Mouse (Mus musculus): ENCODE results near the gene Fam71e1. TPM values are rescaled to one million over a fixed set of nuclear protein-coding genes. Genes with fewer than 3 reads are reported as not detected.

Gene Fam71e1
- total RNA-seq, 2 experiments from 2014 or later, result 6.2 to 6.8 TPM

GRCm38 (mm10) chr7:44470696-44471612 lies 25.4 kb upstream of the Fam71e1 start:
- no peak for DNase-seq (ENCODE audit: low spot score in 2 of 2)

GRCm38 (mm10) chr7:44471880-44472557 lies 24.4 kb upstream of the Fam71e1 start:
- no peak for DNase-seq (ENCODE audit: low spot score in 2 of 2)

- DNase-seq (ENCODE audit: low spot score in 2 of 2), result no peak
Observed at GRCm38 (mm10) chr7:44472558-44472885, 23.9 kb upstream of the Fam71e1 start.

GRCm38 (mm10) chr7:44472961-44473646 lies 23.3 kb upstream of the Fam71e1 start:
- DNase-seq (ENCODE audit: low spot score in 2 of 2), result peak; percentile 34 to 53

DNA sequence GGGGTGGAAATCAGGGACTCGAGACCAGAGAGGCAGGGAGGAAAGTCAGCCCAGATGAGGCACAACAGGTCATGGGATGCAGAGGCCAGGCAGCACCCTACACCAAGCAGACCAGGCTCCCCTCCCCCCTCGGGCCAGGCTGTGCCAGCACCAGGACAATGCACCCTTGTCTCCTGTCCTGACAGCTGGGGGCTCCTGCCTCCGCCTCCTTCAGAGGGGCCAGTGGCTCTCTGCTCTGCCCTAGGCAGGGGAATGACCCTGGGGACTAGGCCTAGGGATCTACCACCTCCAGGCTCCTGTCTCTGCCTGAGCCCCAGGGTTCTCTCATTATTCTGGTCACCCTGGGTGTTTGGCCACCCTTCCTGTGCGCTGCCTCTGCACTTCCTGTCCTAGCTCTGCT lies 22.0 kb upstream of the Fam71e1 start:
- DNase-seq (ENCODE audit: low spot score in 2 of 2), result peak; percentile 46 to 68

DNA sequence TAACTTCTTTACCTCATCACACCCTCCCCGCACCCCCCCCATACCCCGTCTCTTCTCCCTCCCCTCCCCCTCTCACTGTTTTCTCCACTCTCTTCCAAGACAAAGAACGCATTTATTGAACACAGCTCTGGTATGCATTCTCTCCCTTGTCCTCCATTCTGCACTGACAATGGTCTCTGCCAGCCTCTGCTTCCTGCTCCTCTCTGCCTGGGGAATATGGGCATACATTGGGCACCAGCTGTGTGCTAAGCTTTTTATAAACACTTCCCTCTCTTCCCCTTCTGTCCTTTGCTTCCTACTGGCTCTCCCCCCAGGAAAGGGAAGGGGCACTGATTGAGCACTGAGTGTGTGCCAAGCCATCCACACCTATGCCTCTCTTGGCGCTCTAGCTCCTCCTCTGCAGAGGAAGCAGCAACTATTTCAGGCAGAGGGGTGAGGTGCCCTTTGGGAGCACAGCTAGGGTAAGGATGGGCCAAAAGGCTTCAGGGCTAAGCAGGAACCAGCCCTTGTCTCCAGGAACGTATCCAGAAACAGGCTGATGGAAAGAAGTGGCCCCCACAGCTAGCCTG lies 21.3 kb upstream of the Fam71e1 start:
- no peak for DNase-seq (ENCODE audit: low spot score in 2 of 2)

- no peak for DNase-seq (ENCODE audit: low spot score in 2 of 2)
Observed at GRCm38 (mm10) chr7:44482836-44483435, 13.4 kb upstream of the Fam71e1 start.

DNA sequence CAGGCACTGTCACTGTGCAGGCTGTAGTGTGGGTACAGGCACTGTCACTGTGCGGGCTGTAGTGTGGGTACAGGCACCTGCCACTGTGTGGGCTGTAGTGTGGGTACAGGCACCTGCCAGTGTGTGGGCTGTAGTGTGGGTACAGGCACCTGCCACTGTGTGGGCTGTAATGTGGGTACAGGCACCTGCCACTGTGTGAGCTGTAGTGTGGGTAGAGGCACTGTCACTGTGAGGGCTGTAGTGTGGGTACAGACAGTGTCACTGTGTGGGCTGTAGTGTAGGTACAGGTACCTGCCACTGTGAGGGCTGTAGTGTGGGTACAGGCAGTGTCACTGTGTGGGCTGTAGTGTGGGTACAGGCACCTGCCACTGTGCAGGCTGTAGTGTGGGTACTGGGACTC lies 12.3 kb upstream of the Fam71e1 start:
- DNase-seq (ENCODE audit: low spot score in 2 of 2), result no peak

DNA sequence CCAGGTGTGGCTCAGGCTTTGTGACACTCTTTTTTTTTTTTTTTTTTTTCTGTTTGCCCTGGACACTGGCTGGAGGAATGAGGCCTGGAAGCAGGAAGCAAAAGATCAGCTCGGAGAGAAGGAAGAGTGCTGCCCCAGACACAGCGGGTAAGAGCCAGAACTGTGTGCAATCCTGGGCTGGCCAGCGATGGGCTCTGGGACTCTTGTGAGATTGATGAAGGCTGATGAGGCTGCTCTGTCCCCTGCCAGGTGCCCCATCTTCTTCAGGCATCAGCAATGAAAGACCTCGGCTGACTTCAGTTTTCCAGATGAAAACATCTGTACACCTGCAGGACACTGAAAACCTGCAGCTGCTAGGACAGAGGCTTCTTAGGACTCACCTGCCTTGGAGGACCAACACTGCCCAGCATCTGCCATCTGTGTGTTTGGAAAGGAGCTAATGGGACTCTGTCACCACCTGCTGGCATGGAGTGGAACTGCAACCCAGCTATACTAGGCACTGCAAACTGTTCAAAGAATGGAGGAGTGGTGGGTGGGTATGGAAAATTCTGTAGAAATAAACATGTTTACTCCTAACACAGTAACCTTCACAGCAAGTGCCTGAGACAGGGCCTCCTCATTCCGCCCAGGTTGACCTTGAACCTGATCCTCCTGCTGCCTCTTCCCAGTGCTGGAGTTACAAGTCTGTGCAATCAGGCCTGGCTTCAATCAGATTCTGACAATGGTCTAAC lies 11.4 kb upstream of the Fam71e1 start:
- peak in 1 of 2 experiments; percentile 67 for DNase-seq (ENCODE audit: low spot score in 2 of 2)

GRCm38 (mm10) chr7:44485572-44486195 lies 10.7 kb upstream of the Fam71e1 start:
- DNase-seq (ENCODE audit: low spot score in 2 of 2), result peak in 1 of 2 experiments; percentile 12

- no peak for DNase-seq (ENCODE audit: low spot score in 2 of 2)
Observed at GRCm38 (mm10) chr7:44486927-44487575, 9.3 kb upstream of the Fam71e1 start.

DNA sequence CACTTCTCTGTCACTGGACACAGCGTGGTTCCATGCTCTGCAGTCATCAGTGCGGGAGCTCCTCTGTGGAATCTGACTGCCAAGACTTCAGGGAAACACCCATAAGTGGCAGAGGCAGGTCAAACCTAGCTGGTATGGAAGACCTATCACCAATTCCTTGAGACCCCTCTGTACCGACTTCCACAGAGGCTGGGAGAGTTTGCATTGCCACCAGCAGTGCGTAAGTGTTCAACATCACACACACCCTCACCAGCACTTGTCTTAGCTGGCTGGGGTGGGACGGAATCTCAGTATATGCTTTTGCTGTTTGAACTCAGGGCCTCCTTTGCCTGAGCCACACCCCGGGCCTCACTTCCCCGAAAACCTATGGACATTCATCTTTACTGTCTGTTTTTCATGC lies 8.4 kb upstream of the Fam71e1 start:
- DNase-seq (ENCODE audit: low spot score in 2 of 2), result no peak

DNA sequence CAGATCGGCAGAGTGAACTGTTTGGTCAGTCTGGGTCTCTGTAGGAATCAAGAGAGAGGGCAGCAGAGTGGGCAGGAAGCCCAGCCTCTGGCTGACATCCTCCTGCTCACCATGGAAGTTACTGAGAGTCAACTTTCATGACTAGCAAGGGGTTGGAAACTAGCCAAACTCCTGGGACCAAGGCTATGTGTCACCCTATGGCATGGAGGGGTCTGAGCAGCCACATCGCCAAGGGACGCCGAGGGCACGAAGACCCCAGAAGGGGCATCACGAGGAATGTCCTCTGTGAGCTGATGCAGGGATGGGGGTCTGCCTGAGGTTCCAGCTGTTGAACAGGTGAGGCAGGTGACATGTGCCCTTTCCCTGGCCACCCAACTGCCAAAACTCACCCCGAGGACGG lies 7.8 kb upstream of the Fam71e1 start:
- DNase-seq (ENCODE audit: low spot score in 2 of 2), result no peak

DNA sequence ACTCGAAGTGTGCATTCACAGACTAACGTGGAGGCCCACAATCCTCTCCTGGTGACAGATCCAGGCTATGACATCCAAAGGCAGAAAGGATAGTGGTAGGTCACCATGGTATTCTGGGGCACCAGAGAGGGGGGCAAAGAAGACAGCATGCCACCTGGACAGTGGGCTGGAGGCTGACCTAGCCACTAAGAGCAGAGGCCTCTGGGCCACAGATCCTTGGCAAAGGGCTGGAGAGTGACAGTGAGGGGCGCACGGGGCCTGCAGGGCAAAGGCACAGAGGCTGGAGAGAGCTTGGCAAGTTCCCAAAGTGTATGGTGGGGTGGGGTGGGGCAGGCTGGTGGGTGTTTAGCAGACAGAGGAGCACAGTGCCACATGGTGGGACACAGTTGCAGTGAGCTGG lies 6.1 kb upstream of the Fam71e1 start:
- DNase-seq (ENCODE audit: low spot score in 2 of 2), result no peak

- DNase-seq (ENCODE audit: low spot score in 2 of 2), result no peak
Observed at GRCm38 (mm10) chr7:44491391-44491790, 5.0 kb upstream of the Fam71e1 start.

- DNase-seq (ENCODE audit: low spot score in 2 of 2), result no peak
Observed at GRCm38 (mm10) chr7:44492166-44492826, 4.1 kb upstream of the Fam71e1 start.

GRCm38 (mm10) chr7:44494681-44495080 lies 1.7 kb upstream of the Fam71e1 start:
- no peak for DNase-seq (ENCODE audit: low spot score in 2 of 2)

DNA sequence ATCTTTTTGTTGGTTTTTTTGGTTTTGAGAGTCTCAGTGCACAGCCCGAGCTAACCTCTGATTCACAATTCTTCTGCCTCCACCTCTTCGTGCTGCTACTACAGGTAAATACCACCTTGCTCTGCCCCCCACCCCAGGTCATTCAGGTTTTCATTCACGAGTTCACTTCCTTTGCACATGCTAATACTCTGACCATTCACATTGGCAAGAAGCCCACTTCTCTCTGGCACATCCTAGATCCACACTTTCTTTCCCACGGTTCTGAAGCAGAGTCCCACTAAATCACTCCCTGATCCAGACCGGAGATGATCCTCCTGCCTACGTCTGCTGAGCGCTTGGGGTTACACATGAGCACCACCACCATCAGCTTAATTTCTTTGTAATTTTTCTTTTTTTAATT lies 1.3 kb upstream of the Fam71e1 start:
- no peak for DNase-seq (ENCODE audit: low spot score in 2 of 2)

DNA sequence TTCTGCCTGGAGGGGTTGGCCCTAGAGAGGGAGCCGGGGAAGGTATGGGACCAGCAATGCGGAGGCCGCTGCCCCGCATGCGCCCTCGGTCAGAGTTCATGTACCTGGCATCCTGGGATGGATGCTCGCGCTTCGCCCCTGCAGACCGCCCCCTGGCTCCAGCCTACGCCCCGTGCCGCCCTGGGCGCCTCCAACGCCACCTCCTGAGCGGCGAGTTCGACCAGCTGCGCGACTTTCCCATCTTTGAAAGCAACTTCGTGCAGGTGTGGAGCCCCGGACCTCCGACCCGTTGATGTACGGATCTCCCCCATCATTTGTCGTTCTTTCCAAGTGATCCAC lies 359 bp downstream of the Fam71e1 start:
- no peak for DNase-seq (ENCODE audit: low spot score in 2 of 2)

Data from gastrocnemius, postnatal 4 days (tissue).